ENCODE assay signal across 23 mouse cellular contexts in the genomic region with DNA sequence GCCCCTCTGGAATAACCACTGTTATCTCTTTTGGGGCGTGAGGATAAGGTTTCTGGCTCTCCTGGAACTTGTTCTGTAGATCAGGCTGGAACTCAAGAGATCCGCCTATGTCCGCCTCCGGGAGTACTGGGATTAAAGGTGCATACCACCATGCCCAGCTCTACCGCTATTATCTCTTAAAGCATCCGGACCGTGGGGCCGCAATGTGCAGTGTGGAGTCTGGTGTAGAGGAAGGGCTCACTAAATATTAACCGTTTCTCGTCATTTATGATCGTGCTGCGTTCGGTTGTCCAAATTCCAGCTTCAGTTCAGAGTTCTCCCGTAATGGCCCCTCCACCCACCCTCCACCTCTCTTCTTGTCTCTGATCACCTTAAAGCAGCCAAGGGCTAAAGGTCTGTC. TPM values are rescaled to one million over a fixed set of nuclear protein-coding genes. Genes with fewer than 3 reads are reported as not detected.
"Had no signal": no experiment of that assay in that cellular context is flagged by ENCODE, and none has a peak within 500 bp of the region (broad histone marks: within the 10 kb centered on the region; RNA-seq: fewer than 3 reads in every experiment).

No protein-coding gene starts in this region.

- H3K36me3 ChIP-seq: limb, embryonic 15.5 days; liver, embryonic 12.5 days; stomach, embryonic 15.5 days had no signal

- H3K4me3 ChIP-seq: limb, embryonic 15.5 days; liver, embryonic 12.5 days; megakaryocyte, embryonic 14.5 days; stomach, embryonic 15.5 days had no signal

- H3K27ac ChIP-seq: limb, embryonic 15.5 days; liver, embryonic 12.5 days; stomach, embryonic 15.5 days had no signal

- H3K4me2 ChIP-seq: limb, embryonic 15.5 days; liver, embryonic 12.5 days; lung, embryonic 14.5 days; midbrain, embryonic 11.5 days; stomach, embryonic 15.5 days had no signal

- H3K27me3 ChIP-seq: limb, embryonic 15.5 days; liver, embryonic 12.5 days; stomach, embryonic 15.5 days had no signal

- H3K4me1 ChIP-seq: limb, embryonic 15.5 days; stomach, embryonic 15.5 days had no signal

- H3K9me3 ChIP-seq: limb, embryonic 15.5 days; liver, embryonic 12.5 days; stomach, embryonic 15.5 days had no signal

- ATAC-seq: liver, embryonic 12.5 days; midbrain, embryonic 16.5 days had no signal

- H3K9ac ChIP-seq: limb, embryonic 15.5 days; liver, embryonic 12.5 days; lung, embryonic 14.5 days; stomach, embryonic 15.5 days had no signal

- DNase-seq: kidney, adult 18-20 months; kidney, postnatal 25 days; layer of hippocampus, adult 9-11 months; layer of hippocampus, postnatal 36 days; lung, embryonic 14.5 days; lung, postnatal 10 days; lung, postnatal 4 days; right cerebral cortex, postnatal 4 days; thymus, postnatal 36 days had no signal

RNA-seq across cellular contexts. Expression of a gene that starts 51.5 kb away (rescaled TPM):
- total RNA-seq: layer of hippocampus, postnatal 36 days; left cerebral cortex, adult 8-10 months; left cerebral cortex, postnatal 25 days; neutrophil, adult 5-6 weeks had no signal
- polyA plus RNA-seq: limb, embryonic 11.5 days; liver, embryonic 12.5 days; midbrain, embryonic 11.5 days; midbrain, embryonic 16.5 days; testis, adult 2 months had no signal

RNA-seq across cellular contexts. Expression of a gene that starts 57.0 kb away (rescaled TPM):
- total RNA-seq: neutrophil, adult 5-6 weeks had no signal
- polyA plus RNA-seq: liver, embryonic 12.5 days; liver, embryonic 16.5 days; lung, embryonic 14.5 days; midbrain, embryonic 11.5 days; spleen, adult 2 months; stomach, embryonic 15.5 days; thymus, postnatal 0 days had no signal
